Mouse (Mus musculus): ENCODE measurements at regions not wholly inside any gene's neighbourhood (a gene's known extent, or its start where the extent isn't known, plus 50 kb on each side); places are given as distances from the start of the nearest gene placed in this dataset.

DNA sequence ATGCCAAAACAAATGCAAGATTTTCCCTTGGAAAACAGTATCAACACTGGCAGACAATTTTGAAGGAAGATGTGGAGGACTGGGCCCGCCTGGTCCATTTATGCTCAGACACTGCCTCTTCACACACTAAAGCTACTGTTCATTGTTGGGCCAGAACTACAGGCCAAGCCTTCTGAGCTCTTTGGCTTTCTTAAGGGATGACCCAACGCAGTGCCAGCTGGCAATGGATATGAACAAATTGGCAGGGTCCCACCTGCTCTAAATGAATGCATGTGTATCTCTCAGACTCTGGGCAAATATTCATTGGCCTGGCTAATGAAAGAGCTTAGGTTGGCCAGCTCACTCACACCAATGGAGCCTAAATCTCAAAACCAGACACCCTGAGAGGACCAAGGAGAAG, 190.0 kb upstream of the Sfrp2 start:
- TF ChIP-seq CTCF (IDR thresholded peaks at IDR 0.05; ENCODE audit: extremely low read depth, insufficient read depth, insufficient read length, insufficient replicate concordance): no peak
- TF ChIP-seq POLR2A (IDR thresholded peaks at IDR 0.05; ENCODE audit: low read depth, low read length): no peak

All from spleen, adult 2 months (tissue).